Mouse (Mus musculus): ENCODE results near the gene P3h2. TPM values are rescaled to one million over a fixed set of nuclear protein-coding genes. Genes with fewer than 3 reads are reported as not detected.

The P3h2 gene
- 4.3 TPM for polyA plus RNA-seq (2014; fragmentation: Illumina TruSeq; extraction: RNeasy Lipid Tissue Mini Kit (QIAGEN cat#74804); ENCODE audit: insufficient read depth, low read depth, low replicate concordance)

DNA sequence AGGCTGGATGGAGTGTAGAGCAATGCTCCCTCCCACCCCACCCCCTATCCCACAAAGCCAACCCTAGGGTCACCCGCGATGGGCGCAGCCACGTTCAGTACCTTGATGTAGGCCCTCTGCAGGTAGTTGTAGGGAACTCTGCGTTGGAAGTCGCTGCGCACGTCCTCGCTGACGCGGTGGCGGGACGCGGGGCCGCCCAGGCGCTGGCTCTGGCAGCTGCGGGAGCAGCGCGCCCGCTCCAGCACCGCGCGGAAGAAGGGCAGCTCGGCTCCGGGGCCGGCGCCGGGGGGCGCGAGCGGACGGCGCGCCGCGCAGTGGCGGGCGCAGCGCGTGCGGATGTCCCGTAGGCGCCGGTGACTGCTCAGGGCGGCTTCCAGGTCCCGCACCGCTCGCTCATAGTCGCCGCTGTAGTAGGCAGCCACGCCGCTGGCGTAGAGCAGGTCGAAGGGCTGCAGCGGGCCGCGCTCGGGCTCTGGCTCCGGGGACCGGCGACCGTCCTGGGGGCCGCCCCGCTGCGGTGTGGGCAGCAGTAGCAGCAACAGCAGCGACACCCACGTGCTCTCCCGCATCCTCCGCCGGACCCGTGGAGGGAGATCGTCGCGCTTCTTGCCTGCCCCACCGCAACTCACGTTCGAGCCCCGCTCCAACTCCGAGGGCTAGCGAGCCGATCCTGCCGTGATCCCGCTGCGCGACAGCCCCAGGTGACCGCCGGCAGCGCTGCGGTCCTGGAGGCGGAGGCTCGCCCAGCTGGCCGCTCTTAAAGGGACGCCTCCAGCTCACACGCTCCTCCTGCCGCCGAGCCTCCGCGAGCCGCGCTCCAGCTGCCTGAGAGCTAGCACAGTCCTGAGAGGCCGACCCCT, at the start of gene P3h2:
P3h2 (minus strand) TSS at position 670 of the 860 bp plus-strand sequence.

Measured in lung, adult 10 weeks (tissue).